Mouse (Mus musculus): Measurements from ENCODE around the gene E2f4.

- TF ChIP-seq GATA1 (IDR thresholded peaks at IDR 0.05; ENCODE audit: borderline replicate concordance, low read length) = no peak
- peak; percentile 61; the same call in 1 of the 2 replicates for TF ChIP-seq FLI1 (IDR thresholded peaks at IDR 0.05; ENCODE audit: low read length)
Observed at GRCm38 (mm10) chr8:105297511-105298192, at the start of gene E2f4.

Data from megakaryocyte, embryonic 14.5 days (primary cell).